Mouse (Mus musculus) kidney, adult 2 months (tissue): ENCODE data around the gene Olfr693. TPM values are rescaled to one million over a fixed set of nuclear protein-coding genes. Genes with fewer than 3 reads are reported as not detected.

Source experiments
- DNase-seq: peaks from one replicate; pipeline ENCODE4 v3.0.0; 2021
- H3K27ac ChIP-seq: fragments of 200-500 bp; 2 replicates; pipeline ENCODE4 v1.5.1; 2012; ENCODE audit warnings: low read depth, low read length, control low read depth, inconsistent platforms; ENCODE audit not compliant: insufficient read depth
- H3K27me3 ChIP-seq: fragments of 200-500 bp; replicated peaks from 2 replicates; pipeline ENCODE4 v1.6.1; 2012; ENCODE audit warnings: mild to moderate bottlenecking, moderate library complexity, low read length, inconsistent platforms; ENCODE audit not compliant: control insufficient read depth, insufficient read depth
- H3K36me3 ChIP-seq: fragments of 200-500 bp; 2 replicates; pipeline ENCODE4 v1.6.1; 2012; ENCODE audit warnings: mild to moderate bottlenecking, moderate library complexity, low read length, inconsistent platforms; ENCODE audit not compliant: control insufficient read depth, insufficient read depth
- H3K4me1 ChIP-seq: fragments of 200-500 bp; 2 replicates; pipeline ENCODE4 v1.6.1; 2011; ENCODE audit warnings: low read length; ENCODE audit not compliant: control insufficient read depth, insufficient read depth
- H3K4me3 ChIP-seq: fragments of 200-500 bp; 2 replicates; pipeline ENCODE4 v1.5.1; 2011; ENCODE audit warnings: mild to moderate bottlenecking, low read depth, low read length, control low read depth; ENCODE audit not compliant: insufficient read depth
- CTCF ChIP-seq: fragments of 200-500 bp; conservative IDR thresholded peaks from 2 replicates; pipeline ENCODE4 v1.5.1; 2011; ENCODE audit warnings: low read depth, mild to moderate bottlenecking, control low read depth, low read length, moderate library complexity, mixed read lengths; ENCODE audit not compliant: insufficient read depth, insufficient read length
- POLR2A ChIP-seq: fragments of 200-500 bp; IDR thresholded peaks from one replicate; pipeline ENCODE4 v1.6.1; 2011; ENCODE audit warnings: low read depth, low read length, control low read depth
- WGBS: fragments of 180-500 bp; shearing (Covaris S2); methylation state at CpG from one replicate; pipeline ENCODE4 v1.1.7; 2018; 5-methylcytosine and 5-hydroxymethylcytosine counted together
- polyA plus RNA-seq: library from polyadenylated mRNA; depleted of rRNA; stranded (reverse); fragments of >200 nt; gene quantifications from 2 replicates; pipeline ENCODE4 v1.2.3, GENCODE M21; 2012; rRNA removed

Gene Olfr693
- polyA plus RNA-seq, 1 experiment, result not detected

GRCm38 (mm10) chr7:106635560-106635959 lies 44.8 kb downstream of the Olfr693 start:
- Histone ChIP-seq H3K27me3 (no peaks in the 10 kb centered on the region), H3K36me3 (no peaks in the 10 kb centered on the region), H3K4me3 (no peak overlapping the region), H3K4me1 (no peaks in the 10 kb centered on the region), H3K27ac (no peak overlapping the region)
- WGBS, result 85% methylated on average over 4 of the region's 4 CpGs
- DNase-seq, result no peak
- TF ChIP-seq POLR2A (no peak), CTCF (no peak)

Other genes starting within 250 kb of the Olfr693 start
- not detected in 2 replicates for gene Olfr694, start 11.2 kb upstream of the Olfr693 start, polyA plus RNA-seq
- not detected in 2 replicates for gene Olfr695, start 35.8 kb upstream of the Olfr693 start, polyA plus RNA-seq
- gene Olfr697, start 61.9 kb upstream of the Olfr693 start, polyA plus RNA-seq, result not detected in 2 replicates
- not detected in 2 replicates for gene Olfr698, start 74.8 kb upstream of the Olfr693 start, polyA plus RNA-seq
- not detected in 2 replicates for gene Olfr699, start 112.6 kb upstream of the Olfr693 start, polyA plus RNA-seq
- not detected in 2 replicates for gene Olfr700, start 128.2 kb upstream of the Olfr693 start, polyA plus RNA-seq
- not detected in 2 replicates for gene Olfr701, start 133.5 kb upstream of the Olfr693 start, polyA plus RNA-seq
- not detected in 2 replicates for gene Olfr702, start 153.3 kb upstream of the Olfr693 start, polyA plus RNA-seq
- gene Olfr703, start 162.8 kb upstream of the Olfr693 start, polyA plus RNA-seq, result not detected in 2 replicates
- gene Olfr704, start 182.6 kb upstream of the Olfr693 start, polyA plus RNA-seq, result not detected in 2 replicates
- not detected in 2 replicates for gene Olfr705, start 196.3 kb upstream of the Olfr693 start, polyA plus RNA-seq
- gene Olfr706, start 207.6 kb upstream of the Olfr693 start, polyA plus RNA-seq, result not detected in 2 replicates
- not detected in 2 replicates for gene Olfr707, start 220.7 kb upstream of the Olfr693 start, polyA plus RNA-seq
- not detected in 2 replicates for gene Olfr1532-ps1, start 227.4 kb upstream of the Olfr693 start, polyA plus RNA-seq